Mouse (Mus musculus): ENCODE results near the gene Dcaf15. TPM values are rescaled to one million over a fixed set of nuclear protein-coding genes. Genes with fewer than 3 reads are reported as not detected.

The Dcaf15 gene
- polyA plus RNA-seq, 1 experiment from 2014 or later: 19.0 TPM

DNA sequence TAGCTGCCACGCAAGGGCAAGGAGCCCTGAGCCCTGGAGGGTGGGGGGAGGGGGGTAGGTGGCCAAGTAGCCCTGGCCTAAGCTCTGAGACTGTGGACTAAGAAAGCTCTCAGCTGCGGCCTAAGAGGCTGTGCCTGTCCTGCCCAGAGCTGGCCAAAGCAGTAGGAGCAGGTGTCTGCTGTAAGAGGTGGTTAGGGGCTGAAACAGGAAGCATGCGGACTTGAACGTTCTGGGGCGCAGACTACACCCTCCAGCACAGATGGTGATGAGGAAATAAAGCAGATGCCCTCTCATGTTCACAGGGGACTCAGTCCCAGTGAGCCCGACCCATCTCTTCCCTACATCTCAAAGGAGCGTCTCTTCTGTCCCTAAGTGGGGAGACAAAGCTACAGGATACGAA, 27.7 kb upstream of the Dcaf15 start:
- no peaks in the 10 kb centered on the region for H3K4me1 ChIP-seq (ENCODE audit: control insufficient read depth, insufficient read depth, low read length)
- no peaks in the 10 kb centered on the region for H3K9me3 ChIP-seq (ENCODE audit: control insufficient read depth, low read length)
- ATAC-seq (ENCODE audit: low read depth): no peak
- H3K4me2 ChIP-seq (ENCODE audit: low read depth, low read length): no peak overlapping the region
- no peak overlapping the region for H3K27ac ChIP-seq (ENCODE audit: low read depth, low read length)
- H3K4me3 ChIP-seq (ENCODE audit: low read depth, low read length): no peak overlapping the region
- peaks cover 48% of the 10 kb centered on the region for H3K36me3 ChIP-seq (ENCODE audit: control insufficient read depth, insufficient read depth, low read length)
- H3K27me3 ChIP-seq (ENCODE audit: control insufficient read depth, insufficient read depth, low read length): no peaks in the 10 kb centered on the region
- H3K9ac ChIP-seq (replicated peaks; ENCODE audit: low read depth, low read length): no peak overlapping the region
- 94% methylated on average over 8 of the region's 8 CpGs for WGBS

GRCm38 (mm10) chr8:84130806-84131205, 26.2 kb upstream of the Dcaf15 start:
- peak; percentile 28; the same call in 1 of the 2 replicates for ATAC-seq (ENCODE audit: low read depth)
- no peak overlapping the region for H3K9ac ChIP-seq (replicated peaks; ENCODE audit: low read depth, low read length)
- H3K9me3 ChIP-seq (ENCODE audit: control insufficient read depth, low read length): no peaks in the 10 kb centered on the region
- no peak overlapping the region for H3K4me2 ChIP-seq (ENCODE audit: low read depth, low read length)
- no peak overlapping the region for H3K4me3 ChIP-seq (ENCODE audit: low read depth, low read length)
- no peak overlapping the region for H3K27ac ChIP-seq (ENCODE audit: low read depth, low read length)
- peaks cover 34% of the 10 kb centered on the region for H3K36me3 ChIP-seq (ENCODE audit: control insufficient read depth, insufficient read depth, low read length)
- no peaks in the 10 kb centered on the region for H3K4me1 ChIP-seq (ENCODE audit: control insufficient read depth, insufficient read depth, low read length)
- no peaks in the 10 kb centered on the region for H3K27me3 ChIP-seq (ENCODE audit: control insufficient read depth, insufficient read depth, low read length)
- WGBS: 48% methylated on average over 30 of the region's 30 CpGs

DNA sequence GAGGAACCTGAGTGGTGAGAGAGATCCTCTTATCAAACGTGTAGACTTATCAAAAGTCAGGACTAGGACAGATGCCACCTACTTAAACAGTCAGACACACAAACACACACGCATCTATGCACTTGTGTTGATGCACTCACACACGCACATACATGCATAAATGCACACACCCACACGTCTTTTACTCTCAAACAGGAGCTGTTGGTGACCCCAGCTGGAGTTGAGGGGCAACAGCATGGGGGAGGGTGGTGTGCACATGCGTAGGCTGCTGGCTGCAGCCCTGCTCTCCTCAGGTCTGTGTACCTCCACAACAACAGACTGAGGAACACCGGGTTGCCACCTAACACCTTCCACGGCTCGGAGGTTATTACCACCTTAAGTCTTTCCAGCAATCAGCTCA, 23.7 kb upstream of the Dcaf15 start:
- ATAC-seq (ENCODE audit: low read depth): no peak
- H3K27ac ChIP-seq (ENCODE audit: low read depth, low read length): no peak overlapping the region
- no peaks in the 10 kb centered on the region for H3K9me3 ChIP-seq (ENCODE audit: control insufficient read depth, low read length)
- no peak overlapping the region for H3K4me2 ChIP-seq (ENCODE audit: low read depth, low read length)
- no peaks in the 10 kb centered on the region for H3K27me3 ChIP-seq (ENCODE audit: control insufficient read depth, insufficient read depth, low read length)
- H3K4me3 ChIP-seq (ENCODE audit: low read depth, low read length): no peak overlapping the region
- no peaks in the 10 kb centered on the region for H3K4me1 ChIP-seq (ENCODE audit: control insufficient read depth, insufficient read depth, low read length)
- H3K9ac ChIP-seq (replicated peaks; ENCODE audit: low read depth, low read length): no peak overlapping the region
- peaks cover 12% of the 10 kb centered on the region for H3K36me3 ChIP-seq (ENCODE audit: control insufficient read depth, insufficient read depth, low read length)
- 79% methylated on average over 8 of the region's 8 CpGs for WGBS

DNA sequence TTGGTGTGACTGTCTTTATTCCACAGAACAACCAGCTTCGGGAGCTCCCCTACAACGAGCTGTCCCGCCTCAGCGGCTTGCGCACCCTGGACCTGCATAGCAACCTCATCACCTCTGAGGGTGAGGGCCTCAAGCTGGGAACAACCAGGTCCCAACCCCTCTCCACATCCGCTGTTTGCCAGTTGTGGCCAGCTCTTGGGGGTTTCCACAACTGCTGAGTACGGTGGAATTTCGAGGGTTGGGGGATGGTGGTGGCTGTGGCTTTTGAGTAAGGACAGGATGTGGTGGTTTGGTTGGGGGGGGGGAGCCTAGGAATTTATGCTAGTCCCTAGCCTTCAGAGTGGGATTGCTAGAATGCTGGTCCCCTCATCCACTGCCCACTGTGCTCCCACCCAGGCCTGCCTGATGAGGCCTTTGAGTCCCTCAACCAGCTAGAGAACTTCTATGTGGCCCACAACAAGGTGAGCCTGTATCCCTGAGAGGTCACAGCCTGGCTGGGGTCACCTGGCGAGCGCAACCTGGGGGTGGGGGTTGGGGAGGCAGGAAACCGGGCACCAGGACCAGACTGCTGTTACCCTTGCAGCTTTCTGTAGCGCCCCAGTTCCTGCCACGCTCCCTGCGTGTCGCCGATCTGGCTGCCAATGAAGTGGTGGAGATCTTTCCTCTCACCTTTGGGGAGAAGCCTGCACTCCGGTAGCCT, 22.8 kb upstream of the Dcaf15 start:
- no peaks in the 10 kb centered on the region for H3K27me3 ChIP-seq (ENCODE audit: control insufficient read depth, insufficient read depth, low read length)
- no peaks in the 10 kb centered on the region for H3K9me3 ChIP-seq (ENCODE audit: control insufficient read depth, low read length)
- no peak for ATAC-seq (ENCODE audit: low read depth)
- H3K4me2 ChIP-seq (ENCODE audit: low read depth, low read length): no peak overlapping the region
- H3K4me3 ChIP-seq (ENCODE audit: low read depth, low read length): no peak overlapping the region
- H3K4me1 ChIP-seq (ENCODE audit: control insufficient read depth, insufficient read depth, low read length): no peaks in the 10 kb centered on the region
- no peak overlapping the region for H3K9ac ChIP-seq (replicated peaks; ENCODE audit: low read depth, low read length)
- WGBS: 68% methylated on average over 17 of the region's 17 CpGs
- no peak overlapping the region for H3K27ac ChIP-seq (ENCODE audit: low read depth, low read length)
- H3K36me3 ChIP-seq (ENCODE audit: control insufficient read depth, insufficient read depth, low read length): peaks cover 3% of the 10 kb centered on the region

DNA sequence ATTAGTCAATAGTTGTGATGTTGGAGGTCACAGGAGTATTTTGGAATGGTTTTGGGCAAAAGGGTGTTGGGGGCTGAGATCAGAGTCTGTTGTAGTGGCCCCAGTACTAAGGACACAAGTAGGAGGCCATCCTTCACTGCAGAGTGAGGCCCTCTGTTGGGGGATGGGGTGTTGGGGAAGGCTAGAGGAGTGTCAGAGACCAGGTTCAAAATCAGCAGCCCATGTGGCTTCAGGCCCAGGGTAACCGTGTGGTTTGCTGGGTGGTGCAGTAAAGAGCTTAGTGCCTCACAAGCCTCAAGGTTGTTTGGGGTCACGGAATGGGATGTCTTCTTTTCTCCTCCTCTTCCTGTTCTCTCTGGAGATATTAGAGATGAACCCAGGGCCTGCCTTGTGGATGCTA, 22.2 kb upstream of the Dcaf15 start:
- Histone ChIP-seq H3K36me3 (ENCODE audit: control insufficient read depth, insufficient read depth, low read length) (no peaks in the 10 kb centered on the region), H3K9me3 (ENCODE audit: control insufficient read depth, low read length) (no peaks in the 10 kb centered on the region), H3K27ac (ENCODE audit: low read depth, low read length) (no peak overlapping the region), H3K4me2 (ENCODE audit: low read depth, low read length) (no peak overlapping the region), H3K4me1 (ENCODE audit: control insufficient read depth, insufficient read depth, low read length) (no peaks in the 10 kb centered on the region), H3K4me3 (ENCODE audit: low read depth, low read length) (no peak overlapping the region), H3K27me3 (ENCODE audit: control insufficient read depth, insufficient read depth, low read length) (no peaks in the 10 kb centered on the region), H3K9ac (replicated peaks; ENCODE audit: low read depth, low read length) (no peak overlapping the region)
- WGBS: 84% methylated on average over 2 of the region's 2 CpGs
- no peak for ATAC-seq (ENCODE audit: low read depth)

DNA sequence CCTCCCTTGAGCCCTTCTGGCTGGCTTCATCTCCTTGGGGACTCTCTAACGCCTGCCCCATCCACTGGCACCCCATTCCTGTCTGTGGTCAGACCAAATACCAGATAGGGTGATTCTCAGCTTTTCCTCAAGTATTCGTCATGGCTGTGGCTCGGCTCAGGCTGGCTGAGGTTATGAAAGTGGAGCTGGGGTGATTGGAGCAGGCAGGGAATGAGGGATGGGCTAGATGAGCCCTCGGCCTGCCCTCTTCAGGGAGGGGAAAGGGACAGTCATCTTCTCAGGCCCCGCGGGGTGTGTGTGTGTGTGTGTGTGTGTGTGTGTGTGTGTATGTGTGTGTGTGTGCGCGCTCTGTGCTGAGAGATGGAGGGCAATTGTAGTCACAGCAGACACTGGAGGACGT, 21.1 kb upstream of the Dcaf15 start, which contains the start of gene Podnl1:
Gene Podnl1 (plus strand): TSS at position 334 of the 400 bp plus-strand sequence.
- 0 out of 2 replicates have a peak within 1 kb of the TSS, but pooled peaks have one; percentile 34 for H3K9ac ChIP-seq (replicated peaks; ENCODE audit: low read depth, low read length)
- H3K9me3 ChIP-seq (ENCODE audit: control insufficient read depth, low read length): no peaks in the 10 kb centered on the region
- no peak; the same call in 1 of the 2 replicates for ATAC-seq (ENCODE audit: low read depth)
- no peaks in the 10 kb centered on the region for H3K4me1 ChIP-seq (ENCODE audit: control insufficient read depth, insufficient read depth, low read length)
- H3K4me2 ChIP-seq (ENCODE audit: low read depth, low read length): no peak within 1 kb of the TSS
- no peaks in the 10 kb centered on the region for H3K36me3 ChIP-seq (ENCODE audit: control insufficient read depth, insufficient read depth, low read length)
- WGBS: 68% methylated on average over 8 of the region's 9 CpGs
- H3K27ac ChIP-seq (ENCODE audit: low read depth, low read length): no peak within 1 kb of the TSS
- no peak within 1 kb of the TSS for H3K4me3 ChIP-seq (ENCODE audit: low read depth, low read length)
- H3K27me3 ChIP-seq (ENCODE audit: control insufficient read depth, insufficient read depth, low read length): no peaks in the 10 kb centered on the region

- H3K27me3 ChIP-seq (ENCODE audit: control insufficient read depth, insufficient read depth, low read length): no peaks in the 10 kb centered on the region
- 96% methylated on average over 3 of the region's 3 CpGs for WGBS
- H3K9ac ChIP-seq (replicated peaks; ENCODE audit: low read depth, low read length): no peak overlapping the region
- no peaks in the 10 kb centered on the region for H3K36me3 ChIP-seq (ENCODE audit: control insufficient read depth, insufficient read depth, low read length)
- H3K4me2 ChIP-seq (ENCODE audit: low read depth, low read length): no peak overlapping the region
- no peaks in the 10 kb centered on the region for H3K4me1 ChIP-seq (ENCODE audit: control insufficient read depth, insufficient read depth, low read length)
- no peak for ATAC-seq (ENCODE audit: low read depth)
- no peak overlapping the region for H3K27ac ChIP-seq (ENCODE audit: low read depth, low read length)
- no peaks in the 10 kb centered on the region for H3K9me3 ChIP-seq (ENCODE audit: control insufficient read depth, low read length)
- no peak overlapping the region for H3K4me3 ChIP-seq (ENCODE audit: low read depth, low read length)
Measured at GRCm38 (mm10) chr8:84122151-84122550, 17.6 kb upstream of the Dcaf15 start.

DNA sequence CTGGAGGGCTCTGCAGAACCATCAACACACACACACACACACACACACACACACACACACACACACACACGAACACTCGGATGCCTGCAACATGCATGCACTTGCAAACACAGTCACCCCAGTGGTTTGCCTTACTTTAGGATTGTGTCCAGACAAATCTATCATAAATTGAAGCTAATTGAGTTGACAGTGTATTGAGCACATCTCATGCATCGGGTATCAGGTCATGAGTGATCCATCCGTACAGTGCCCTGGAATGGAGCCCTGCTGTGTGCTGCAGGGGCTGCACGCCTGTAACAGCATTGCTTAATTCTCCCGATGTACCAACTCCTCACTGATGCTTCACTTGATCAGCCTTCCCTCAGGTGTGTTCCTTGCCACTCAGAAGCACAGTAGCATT, 11.1 kb upstream of the Dcaf15 start:
- Histone ChIP-seq H3K9ac (replicated peaks; ENCODE audit: low read depth, low read length) (no peak overlapping the region), H3K4me2 (ENCODE audit: low read depth, low read length) (no peak overlapping the region), H3K27me3 (ENCODE audit: control insufficient read depth, insufficient read depth, low read length) (no peaks in the 10 kb centered on the region), H3K4me3 (ENCODE audit: low read depth, low read length) (no peak overlapping the region), H3K4me1 (ENCODE audit: control insufficient read depth, insufficient read depth, low read length) (no peaks in the 10 kb centered on the region), H3K9me3 (ENCODE audit: control insufficient read depth, low read length) (no peaks in the 10 kb centered on the region), H3K36me3 (ENCODE audit: control insufficient read depth, insufficient read depth, low read length) (no peaks in the 10 kb centered on the region), H3K27ac (ENCODE audit: low read depth, low read length) (no peak overlapping the region)
- 91% methylated on average over 6 of the region's 6 CpGs for WGBS
- no peak for ATAC-seq (ENCODE audit: low read depth)

DNA sequence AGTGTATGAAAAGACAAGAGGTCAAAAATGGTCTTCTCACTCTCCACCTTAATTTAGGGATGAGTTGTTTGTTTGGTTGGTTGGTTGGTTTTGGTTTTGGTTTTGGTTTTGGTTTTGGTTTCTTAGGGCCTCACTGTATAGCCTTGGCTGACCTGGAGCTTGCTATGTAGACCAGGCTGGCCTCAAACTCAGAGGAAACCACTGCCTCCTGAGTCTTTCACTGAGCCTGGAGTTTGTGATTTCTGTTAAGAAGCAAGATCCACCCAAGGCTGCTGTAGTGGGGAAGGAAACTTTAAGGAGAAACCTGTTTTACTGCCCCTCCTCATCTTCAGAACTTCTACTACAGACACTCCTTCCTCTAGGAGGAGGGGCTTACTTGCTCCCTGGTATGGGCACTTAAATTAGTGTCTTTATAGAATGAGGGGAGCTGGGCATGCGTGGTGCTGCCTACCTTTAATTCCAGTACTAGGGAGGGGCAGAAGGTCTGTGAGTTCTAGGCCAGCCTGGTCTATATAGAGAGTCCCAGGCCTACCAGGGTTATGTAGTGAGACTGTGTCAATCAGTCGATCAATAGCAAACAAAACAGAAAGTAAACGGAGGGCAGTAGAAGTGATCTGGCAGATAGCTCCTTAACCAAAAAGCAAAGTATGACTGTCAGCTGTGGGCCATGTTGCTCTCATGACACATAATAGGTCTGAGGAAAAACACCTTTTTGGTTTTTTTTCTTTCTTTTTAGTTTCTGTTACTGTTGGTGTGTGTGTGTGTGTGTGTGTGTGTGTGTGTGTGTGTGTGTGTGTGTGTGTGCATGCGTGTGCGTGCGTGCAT, 1.9 kb upstream of the Dcaf15 start:
- Histone ChIP-seq H3K4me3 (ENCODE audit: low read depth, low read length) (no peak overlapping the region), H3K27me3 (ENCODE audit: control insufficient read depth, insufficient read depth, low read length) (no peaks in the 10 kb centered on the region), H3K36me3 (ENCODE audit: control insufficient read depth, insufficient read depth, low read length) (peaks cover 9% of the 10 kb centered on the region), H3K27ac (ENCODE audit: low read depth, low read length) (0 out of 2 replicates have a peak overlapping the region, but pooled peaks have one; percentile 22), H3K9ac (replicated peaks; ENCODE audit: low read depth, low read length) (no peak overlapping the region), H3K9me3 (ENCODE audit: control insufficient read depth, low read length) (no peaks in the 10 kb centered on the region), H3K4me1 (ENCODE audit: control insufficient read depth, insufficient read depth, low read length) (peaks cover 21% of the 10 kb centered on the region), H3K4me2 (ENCODE audit: low read depth, low read length) (no peak overlapping the region)
- no peak for ATAC-seq (ENCODE audit: low read depth)
- 89% methylated on average over 5 of the region's 6 CpGs for WGBS
